Mouse (Mus musculus) brain, embryonic 14.5 days (tissue): ENCODE measurements around the gene Thada.

Experiments
- CTCF ChIP-seq: fragments of 200-500 bp; IDR thresholded peaks from 2 replicates; pipeline ENCODE4 v1.5.1; 2012; ENCODE audit warnings: inconsistent platforms, mild to moderate bottlenecking, moderate library complexity, borderline replicate concordance; ENCODE audit not compliant: insufficient read depth, insufficient read length; ENCODE audit errors: extremely low read depth
- POLR2A ChIP-seq: fragments of 200-500 bp; IDR thresholded peaks from 2 replicates; pipeline ENCODE4 v1.6.1; 2012; ENCODE audit warnings: mild to moderate bottlenecking, inconsistent platforms, borderline replicate concordance; ENCODE audit not compliant: poor library complexity, insufficient read depth, insufficient read length, severe bottlenecking; ENCODE audit errors: extremely low read depth

- TF ChIP-seq CTCF (no peak), POLR2A (no peak)
Observed at GRCm38 (mm10) chr17:84335076-84335475, 130.9 kb downstream of the Thada start.
